Mouse (Mus musculus) T-helper 1 cell (primary cell): ENCODE data around the gene Hnf4a.

Experiments used
- in situ Hi-C: fragments of 300-600 bp; cut with MboI, MseI; formaldehyde crosslinking; loops from one replicate; pipeline ENCODE4 v1.15.1; 2025; ENCODE audit warnings: high pct_unique_total_duplicates

The Hnf4a gene

DNA sequence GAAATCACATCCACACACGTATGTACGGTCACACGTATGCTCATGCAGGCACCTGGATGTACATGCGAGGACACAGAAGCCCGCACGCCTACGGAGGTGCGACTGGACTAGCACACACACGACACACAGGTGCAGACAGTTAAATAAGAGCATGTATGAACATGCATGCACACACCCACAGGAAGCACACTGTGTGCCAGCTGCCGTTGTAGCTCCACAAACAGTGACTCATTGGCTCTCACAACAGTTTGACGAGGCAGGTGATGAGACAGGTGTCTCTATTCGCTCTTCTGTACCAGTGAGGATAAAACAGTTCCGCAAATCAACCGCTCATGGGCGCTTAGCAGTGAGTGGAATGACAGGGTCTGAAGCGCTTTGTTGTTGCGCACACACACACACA lies 16.0 kb upstream of the Hnf4a start:
- in situ Hi-C loops: no loop called here

DNA sequence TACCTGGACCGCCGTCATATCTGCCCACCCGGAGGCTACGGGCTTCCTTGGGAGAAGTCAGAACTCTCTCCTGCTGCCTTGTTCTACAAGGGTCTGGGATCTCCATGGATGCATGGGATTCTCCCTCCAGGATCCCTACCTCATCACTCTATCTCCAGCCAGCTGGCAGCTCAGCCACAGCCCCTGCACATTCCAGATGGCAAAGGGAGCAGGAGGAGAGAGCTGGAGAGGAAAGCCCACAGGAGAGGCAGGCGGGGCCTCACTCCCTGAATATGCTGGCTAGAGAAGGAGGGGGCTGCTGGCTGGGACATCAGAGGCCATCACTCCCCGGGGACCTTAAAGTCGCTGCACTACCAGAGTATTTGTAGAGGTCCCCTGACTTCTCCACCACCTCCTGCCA lies 15.3 kb upstream of the Hnf4a start:
- in situ Hi-C loops: no loop called here

DNA sequence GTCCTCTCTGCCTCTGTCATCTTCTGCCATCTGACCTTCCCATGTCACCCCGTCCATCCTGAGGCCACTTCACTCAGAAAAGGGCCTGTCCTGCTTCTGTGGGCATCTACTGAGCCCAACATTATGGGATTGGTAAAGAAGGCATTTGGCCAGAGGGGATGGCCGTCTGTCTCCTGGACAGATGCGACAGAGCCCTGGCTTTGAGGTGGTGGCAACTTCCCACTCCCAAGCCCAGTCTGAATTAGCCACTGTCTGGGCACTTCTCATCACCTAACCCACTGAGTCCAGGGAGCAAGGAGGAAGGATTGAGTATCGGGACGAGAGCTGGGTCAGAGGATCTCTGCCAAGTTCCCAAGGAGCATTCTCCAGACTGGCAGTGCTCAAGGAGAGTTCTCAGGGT lies 14.6 kb upstream of the Hnf4a start, which contains the start of gene R3hdml:
Gene R3hdml (plus strand): TSS at position 301 of the 400 bp plus-strand sequence.
- in situ Hi-C loops: no loop called here

DNA sequence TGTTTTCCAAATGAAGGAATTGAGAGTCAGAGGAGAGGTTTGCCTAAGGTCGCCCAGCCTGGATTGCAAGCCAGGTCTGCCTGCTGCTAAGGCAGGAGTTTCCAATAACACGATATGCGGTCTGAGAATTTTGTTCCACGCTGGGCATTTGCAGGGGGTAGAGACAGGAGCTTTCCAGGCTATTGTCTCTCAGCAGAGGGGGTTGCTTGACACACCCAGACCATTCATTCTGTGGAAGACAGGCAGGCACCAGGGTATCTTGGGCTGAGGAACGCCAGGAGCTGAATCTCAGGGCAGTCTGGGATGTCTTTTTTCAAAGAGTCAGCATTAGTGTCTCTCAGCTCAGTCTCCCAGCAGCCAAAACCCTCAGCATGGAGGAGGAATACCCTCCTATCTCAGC lies 13.6 kb upstream of the Hnf4a start:
- in situ Hi-C loops: no loop called here

DNA sequence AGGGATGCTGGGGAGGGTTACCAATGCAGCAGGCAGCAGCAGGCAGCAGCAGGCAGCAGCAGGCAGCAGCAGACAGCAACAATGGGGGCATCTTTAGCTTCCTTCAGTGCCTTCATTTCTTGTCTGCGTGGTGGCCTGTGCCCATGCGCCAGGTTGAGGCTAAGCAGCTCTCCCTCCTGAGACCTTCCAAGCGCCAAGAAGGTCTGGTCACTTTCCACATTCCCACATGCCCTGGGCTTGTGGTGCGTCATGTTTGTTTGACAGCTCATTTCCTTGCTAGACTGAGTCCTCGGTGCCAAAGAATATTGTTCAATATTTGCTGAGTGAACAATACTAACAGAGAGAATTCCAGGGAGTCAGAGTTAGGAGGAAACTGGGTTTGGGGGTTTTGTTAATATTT lies 12.6 kb upstream of the Hnf4a start:
- in situ Hi-C loops: no loop called here

DNA sequence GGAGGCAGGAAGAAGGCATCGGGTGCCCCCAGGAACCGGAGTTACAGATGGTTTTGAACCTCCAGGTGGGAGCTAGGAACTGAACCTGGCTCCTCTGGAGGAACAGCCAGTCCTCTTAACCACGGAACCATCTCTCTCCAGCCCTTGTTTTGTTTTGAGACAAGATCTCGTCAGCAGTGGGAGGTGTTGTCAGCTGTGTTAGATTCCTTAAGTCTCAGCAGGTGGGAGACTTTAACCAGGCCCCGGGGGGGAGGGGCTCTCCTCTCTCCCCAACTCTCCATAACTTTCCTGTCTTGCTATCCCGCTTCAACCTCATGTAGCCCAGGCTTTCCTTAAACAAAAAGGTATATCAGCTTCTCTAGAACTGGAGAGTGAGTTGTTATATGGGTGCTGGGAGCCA lies 12.2 kb upstream of the Hnf4a start:
- in situ Hi-C loops: no loop called here

DNA sequence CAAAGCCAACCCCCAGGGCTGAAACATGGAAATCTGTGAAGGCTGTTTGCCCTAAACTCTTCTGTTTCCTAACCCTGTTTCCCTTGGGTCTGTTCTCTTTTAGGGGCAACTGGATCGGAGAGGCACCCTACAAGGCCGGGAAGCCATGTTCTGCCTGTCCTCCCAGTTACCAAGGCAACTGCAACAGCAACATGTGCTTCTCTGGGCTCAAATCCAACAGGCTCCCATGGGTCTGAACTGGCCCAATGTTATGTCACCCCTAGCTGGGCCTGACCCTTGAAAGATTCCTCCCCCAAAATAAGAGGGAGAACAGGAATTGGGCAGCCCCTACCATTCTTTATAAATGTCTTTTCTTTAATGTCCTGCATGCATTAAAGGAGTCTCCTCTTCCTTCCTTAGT lies 4.4 kb upstream of the Hnf4a start:
- in situ Hi-C loops: loop anchor here (5.0 kb wide), 1 partner anchor 50 kb away; no protein-coding TSS in a partner anchor

DNA sequence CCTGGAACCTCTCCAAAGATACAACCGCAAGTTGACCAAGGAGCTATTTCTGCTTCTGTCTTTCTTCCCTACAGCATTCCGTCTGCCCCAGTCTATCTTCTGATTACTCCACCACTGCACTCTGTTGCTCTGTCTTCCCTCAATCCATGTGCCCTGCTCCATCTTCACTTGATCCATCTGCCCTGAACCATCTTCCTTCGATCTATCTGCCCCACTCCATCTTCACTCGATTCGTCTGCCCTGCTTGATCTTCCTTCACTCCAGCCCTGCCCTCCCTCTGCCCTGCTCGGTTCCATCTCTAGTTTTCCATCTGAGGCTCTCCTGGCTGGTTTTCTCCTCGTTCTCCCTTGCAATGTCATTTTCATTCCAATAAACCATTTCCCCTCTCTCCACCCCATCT lies 3.4 kb upstream of the Hnf4a start:
- in situ Hi-C loops: loop anchor here (5.0 kb wide), 1 partner anchor 49 kb away; no protein-coding TSS in a partner anchor

DNA sequence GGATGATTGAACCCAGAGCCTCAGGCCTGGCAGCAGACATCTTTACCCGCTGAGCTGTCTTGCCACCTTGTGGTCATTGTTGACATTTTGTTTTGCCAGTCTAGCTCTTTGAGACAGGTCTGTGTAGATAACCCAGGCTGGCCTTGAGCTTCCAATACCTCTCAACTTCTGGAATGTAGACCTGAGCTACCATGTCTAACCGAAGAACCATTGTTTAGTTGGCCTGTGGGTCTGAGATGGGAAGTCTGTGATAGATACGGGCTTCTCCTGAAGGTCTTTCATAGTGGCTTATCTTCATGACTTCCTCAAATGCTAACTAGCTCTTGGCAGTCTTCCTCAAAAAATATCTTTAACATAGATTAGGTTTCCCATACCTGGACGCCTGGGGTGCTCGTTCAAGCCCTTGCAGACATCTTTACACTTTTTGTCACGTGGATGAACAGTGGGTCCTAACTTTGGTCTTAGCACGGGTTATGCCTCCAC lies 19.2 kb downstream of the Hnf4a start:
- in situ Hi-C loops: no loop called here

DNA sequence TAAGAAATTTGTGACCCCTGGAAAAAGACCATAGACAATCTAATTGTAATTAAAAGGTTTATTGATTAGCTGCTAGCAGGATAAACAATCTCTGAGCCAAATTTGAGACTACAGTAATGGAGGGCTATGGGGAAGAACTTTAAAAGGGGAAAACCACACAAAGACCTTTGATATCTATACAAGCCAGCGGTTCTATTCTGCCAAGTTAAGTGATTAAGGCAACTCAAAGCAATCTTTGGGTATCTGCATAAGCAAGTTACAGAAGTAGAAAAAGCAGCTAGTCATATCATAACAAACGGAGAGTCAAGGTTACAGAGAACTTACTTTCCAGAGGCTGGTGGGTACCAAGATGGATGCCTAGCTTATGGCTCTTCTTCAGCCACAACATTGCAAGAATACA lies 20.9 kb downstream of the Hnf4a start:
- in situ Hi-C loops: no loop called here

DNA sequence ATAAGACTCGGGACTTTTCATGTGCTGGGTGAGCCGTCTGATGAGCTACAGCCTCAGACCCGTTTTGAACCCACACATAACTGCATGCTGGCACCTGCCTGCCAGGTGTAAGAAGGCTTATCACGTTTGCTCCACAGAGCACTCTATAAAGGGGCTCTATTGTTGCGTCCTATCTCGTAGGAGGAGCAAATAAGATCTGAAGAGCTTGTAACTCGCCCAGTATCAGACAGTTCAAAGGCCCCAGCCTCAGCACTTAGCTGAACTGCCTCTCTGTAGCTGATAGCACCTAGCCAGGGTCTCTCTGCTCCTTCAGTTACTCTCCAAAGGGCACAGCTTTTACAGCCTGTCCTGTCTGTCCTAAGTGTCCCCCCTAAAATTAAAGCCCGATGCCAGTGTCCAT lies 23.8 kb downstream of the Hnf4a start:
- in situ Hi-C loops: no loop called here

DNA sequence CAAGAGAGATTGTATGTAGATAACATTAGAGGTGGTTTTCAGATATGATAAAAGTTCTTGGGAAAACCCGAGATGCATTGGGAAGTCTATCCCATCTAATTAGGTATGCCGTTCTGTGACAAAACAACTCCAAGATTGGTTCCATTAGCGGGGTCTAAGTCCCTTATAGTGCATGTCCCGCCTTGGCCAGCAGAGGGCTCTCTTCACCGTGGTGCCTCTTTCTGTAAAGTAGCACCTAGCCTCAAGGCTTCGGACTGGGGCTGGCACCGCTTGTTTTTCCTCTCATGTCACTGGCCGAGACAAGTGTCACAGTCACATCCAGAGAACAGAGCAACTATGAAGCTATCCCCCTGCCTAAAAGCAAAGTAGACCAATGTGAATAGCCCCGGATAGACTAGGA lies 25.3 kb downstream of the Hnf4a start:
- in situ Hi-C loops: no loop called here

DNA sequence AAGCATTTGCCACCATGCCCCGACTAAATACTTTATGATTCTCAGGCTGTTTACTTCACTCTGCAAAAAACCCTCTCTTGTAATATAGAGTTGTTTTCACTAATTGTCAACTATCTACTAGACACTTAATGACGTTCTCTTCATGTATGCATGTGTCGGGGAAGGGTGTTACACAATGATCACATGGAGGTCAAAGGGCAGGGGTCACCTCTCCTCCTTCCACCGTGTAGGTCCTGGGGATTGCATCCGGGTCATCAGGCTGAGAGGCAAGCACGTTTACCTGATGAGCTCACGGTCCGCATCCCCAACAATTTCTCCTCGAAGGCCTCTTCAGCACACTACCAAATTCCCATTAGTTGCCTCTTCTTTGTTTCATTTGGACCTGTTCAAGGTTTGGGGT lies 26.6 kb downstream of the Hnf4a start:
- in situ Hi-C loops: no loop called here

DNA sequence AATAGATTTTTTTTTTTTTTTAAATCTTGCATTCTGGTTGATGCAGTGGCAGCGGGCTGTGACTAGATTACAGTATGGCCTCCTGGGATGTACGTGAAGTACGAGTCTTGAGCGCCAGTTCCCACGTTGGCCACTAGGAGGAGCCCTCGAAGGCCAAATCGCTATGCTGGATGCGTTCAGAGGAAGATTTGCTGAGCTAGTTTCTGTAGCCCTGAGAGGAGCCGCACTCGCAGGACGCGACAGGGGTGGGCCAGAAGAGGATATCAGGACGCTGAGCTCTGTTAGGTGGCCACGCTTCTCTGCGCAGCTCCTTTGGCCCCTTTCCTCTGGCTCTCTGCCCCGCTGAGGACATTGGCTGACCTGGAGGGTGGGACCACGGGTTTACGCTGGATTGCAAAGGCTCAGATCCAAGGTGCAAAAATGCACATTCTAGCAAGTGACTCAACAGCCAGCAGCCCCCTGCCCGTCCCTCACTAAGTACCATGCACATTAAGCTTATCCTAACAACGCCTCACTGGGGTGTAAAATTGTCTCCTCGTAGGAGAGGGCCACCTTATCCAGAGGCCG lies 28.4 kb downstream of the Hnf4a start:
- in situ Hi-C loops: no loop called here

DNA sequence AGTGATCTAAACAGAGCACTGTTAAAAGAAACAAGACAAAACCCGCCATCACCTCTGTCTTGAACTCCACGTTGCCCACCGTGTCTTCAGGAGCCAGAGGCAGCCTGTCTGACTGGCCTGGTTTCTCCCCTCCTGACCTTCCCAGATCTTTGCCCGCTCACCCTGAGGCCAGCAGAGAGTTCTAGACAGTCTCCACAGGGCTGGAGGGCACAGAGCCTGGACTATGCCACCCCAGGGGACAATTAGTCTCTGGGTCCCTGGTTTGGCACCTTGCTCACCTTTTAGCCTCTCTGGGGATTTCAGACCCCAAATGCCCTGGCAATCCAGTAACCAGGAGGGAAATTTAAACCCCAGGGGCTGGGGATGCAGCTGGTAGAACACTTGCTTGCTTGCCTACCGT lies 30.8 kb downstream of the Hnf4a start:
- in situ Hi-C loops: no loop called here

DNA sequence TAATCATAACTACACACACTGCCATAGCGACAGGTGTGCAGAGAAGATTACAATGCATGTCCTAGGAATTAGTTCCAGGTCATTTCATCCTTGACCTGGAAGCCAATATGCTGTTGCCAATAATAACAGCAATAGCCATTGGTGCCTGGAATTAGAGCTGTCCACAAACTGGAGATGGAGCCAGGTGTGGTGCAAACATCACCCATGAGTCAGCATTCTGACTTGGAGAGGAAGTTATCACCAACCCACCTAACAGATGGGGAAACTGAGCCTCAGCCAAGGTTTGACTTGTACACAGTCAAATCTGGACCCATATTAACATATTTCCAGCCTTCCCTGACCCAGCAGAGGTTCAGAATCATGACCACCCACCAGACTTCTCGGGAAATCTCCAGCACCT lies 31.8 kb downstream of the Hnf4a start:
- in situ Hi-C loops: no loop called here

DNA sequence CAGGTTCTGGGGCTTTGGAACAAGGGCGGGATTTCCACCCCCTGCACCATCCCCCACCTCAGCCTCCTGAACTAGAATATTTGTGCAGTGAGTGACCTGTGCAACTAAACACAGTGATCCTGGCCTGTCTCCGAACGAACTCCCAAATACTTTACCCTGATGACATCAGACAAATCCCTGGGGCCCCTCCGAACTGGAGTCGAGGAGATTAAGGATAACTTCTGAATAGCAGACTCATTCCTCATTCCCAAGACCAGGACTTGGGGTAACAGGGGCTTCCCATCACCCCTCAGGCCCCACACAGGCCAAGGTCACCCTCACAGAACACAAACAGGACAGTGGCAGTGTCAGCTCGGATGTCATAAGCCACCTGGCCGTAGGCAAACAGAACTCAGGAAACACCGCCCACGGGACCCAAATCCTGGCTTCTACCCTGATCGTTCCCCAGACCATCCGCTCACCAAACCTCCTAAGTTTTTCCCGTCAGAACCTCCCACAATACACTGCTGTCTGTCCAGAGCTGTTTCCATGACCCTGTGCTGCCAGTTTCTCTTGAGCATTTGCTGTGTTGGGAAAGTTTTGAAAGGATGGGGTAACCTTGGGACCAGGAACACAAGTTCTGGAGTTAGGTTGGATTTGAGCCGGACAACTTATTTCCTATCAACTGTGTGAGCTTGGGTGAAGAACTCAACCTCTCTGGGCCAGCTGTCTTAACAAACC lies 32.9 kb downstream of the Hnf4a start:
- in situ Hi-C loops: loop anchor here (5.0 kb wide), 1 partner anchor 178 kb away; no protein-coding TSS in a partner anchor

DNA sequence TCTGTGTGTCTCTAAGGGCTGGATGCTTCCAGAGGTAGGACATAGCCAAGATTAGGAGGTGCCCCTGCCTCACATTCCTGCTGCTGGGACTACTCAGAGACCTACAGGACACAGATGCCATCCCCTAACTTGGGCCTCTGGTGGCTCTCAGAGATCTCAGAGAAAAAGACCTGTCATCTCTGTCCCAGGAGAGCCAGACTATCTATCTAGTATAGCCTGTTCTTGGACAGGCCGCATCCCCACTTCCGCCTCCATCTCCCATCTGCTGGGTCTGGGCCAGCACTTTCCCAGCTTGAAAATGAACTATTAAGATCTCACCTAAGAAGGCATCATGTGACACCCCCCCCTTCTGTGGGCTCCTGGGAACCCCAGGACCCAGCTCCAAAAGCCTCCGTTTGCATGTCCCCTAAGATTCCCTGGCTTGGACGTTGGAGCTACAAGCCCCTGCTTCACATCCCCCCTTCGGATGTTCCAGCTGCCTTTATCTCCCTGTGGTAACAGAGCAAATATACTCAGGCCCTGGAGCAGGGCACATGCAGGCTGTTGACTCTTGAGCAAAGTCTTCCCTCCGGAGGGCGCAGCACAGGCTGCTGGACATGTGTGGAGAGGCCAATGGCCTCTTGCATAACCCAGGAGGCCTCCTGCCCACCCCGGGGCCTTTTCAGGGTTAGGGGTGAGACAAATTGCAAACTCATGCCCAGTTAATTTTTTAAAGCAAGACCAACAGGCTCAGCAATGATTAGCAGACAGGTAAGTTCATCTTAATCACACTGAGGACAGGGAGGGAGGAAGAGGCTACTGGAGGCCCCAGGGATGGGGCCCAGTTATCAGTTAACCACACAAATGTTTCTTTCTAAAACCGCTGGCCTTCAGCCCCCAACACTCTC lies 33.9 kb downstream of the Hnf4a start:
- in situ Hi-C loops: loop anchor here (5.0 kb wide), 1 partner anchor 177 kb away; no protein-coding TSS in a partner anchor

DNA sequence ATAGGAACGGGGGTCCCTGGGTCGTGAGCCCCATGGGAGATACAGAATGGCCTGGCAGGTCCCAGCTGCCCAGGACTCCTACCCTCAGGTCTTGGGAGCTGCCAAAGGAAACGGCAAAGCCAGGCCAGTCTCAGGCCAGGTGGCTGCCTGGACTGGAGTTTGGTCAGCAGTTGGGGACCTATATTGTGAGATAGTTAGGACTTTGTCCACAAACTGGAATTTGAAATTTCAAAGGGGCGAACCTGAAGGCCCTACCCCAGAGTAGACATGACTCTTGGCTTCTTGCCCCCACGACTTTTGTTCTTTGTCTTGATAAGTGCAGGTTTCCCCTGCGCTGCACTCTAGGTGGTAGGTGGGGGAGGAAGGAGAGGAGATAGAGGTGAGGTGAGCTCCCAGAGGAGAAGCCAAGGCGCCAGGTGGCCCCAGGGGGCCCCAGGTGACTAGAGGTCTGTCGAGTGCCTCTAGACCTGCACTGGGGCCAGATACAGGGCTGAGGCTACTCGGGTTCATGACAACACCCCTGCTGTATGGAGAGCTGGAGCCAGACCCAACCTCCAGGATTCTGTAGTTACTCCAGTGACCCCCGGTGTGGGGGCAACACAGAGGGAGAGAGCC lies 35.1 kb downstream of the Hnf4a start:
- in situ Hi-C loops: loop anchor here (5.0 kb wide), 1 partner anchor 176 kb away; no protein-coding TSS in a partner anchor

DNA sequence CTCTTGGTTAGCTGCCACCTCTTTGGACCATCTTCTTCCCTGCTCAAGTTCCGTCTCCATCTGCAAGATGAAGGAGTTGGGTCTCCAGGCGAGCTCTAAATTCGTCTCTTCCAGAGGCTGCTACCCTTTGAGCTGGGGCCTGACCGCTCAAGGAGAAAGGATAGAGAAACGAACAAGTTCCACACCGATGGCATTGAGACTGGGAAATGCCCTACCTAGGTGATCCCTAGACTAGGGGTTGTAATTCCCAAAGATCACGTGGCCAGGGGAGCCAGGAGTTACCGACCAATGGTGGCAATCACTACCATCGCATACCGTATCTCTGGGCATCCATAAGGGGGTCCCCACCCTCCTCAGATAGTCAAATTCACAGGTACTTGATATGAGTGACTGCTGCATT lies 36.1 kb downstream of the Hnf4a start:
- in situ Hi-C loops: loop anchor here (5.0 kb wide), 1 partner anchor 175 kb away; no protein-coding TSS in a partner anchor

DNA sequence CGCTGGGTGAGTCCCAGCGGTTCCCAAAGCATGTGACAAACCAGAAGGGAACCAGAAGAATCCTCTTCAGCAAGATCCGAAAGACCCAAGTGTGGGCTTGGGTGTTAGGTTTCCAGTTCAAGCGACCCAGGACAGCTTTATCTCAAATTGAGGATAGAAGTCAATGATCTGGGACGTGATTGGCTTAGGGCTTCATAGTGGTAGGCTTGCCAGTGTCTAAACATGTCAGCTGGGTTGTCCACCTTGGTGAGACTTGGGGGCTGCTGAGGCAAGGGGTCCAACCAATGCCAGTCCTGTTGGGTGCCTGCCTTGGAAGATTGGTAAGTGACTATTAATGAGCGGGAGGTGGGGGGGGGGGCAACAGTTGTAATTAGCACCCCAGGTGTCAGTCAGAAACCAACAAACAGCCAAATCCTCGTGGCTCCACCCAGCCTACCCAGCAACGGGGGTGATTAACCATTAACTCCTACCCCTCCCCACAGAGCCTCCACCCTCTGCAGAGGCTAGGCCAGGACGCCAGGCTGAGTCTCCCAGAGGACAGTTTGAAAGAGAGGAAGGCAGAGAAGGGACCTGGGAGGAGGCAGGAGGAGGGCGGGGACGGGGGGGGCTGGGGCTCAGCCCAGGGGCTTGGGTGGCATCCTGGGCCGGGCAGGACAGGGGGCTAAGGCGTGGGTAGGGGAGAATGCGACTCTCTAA lies 40.2 kb downstream of the Hnf4a start:
- in situ Hi-C loops: loop anchor here (5.0 kb wide), 1 partner anchor 41 kb away; no protein-coding TSS in a partner anchor
